Mouse (Mus musculus) effector memory CD4-positive, alpha-beta T cell, adult 5 months (primary cell): ENCODE data around the gene Cep126. TPM values are rescaled to one million over a fixed set of nuclear protein-coding genes. Genes with fewer than 3 reads are reported as not detected.

ENCODE experiments used
- polyA plus RNA-seq: library from polyadenylated mRNA; unstranded; fragments of 100-300 nt; shearing (Covaris generic); gene quantifications from one replicate; pipeline ENCODE4 v1.2.1, GENCODE M21; 2017

Gene Cep126
- polyA plus RNA-seq: 0.20 TPM

GRCm38 (mm10) chr9:8134117-8134574 lies at the start of gene Cep126:
TSS of gene Cep126 (minus strand) at chr9:8134294.

GRCm38 (mm10) chr9:8042338-8043043 lies 91.6 kb downstream of the Cep126 start, which contains the start of gene Cfap300:
TSS of gene Cfap300 (minus strand) at chr9:8042823.

Other genes starting within 250 kb of the Cep126 start
- gene Yap1, start 129.7 kb downstream of the Cep126 start, polyA plus RNA-seq: not detected
- gene Cfap300, start 91.5 kb downstream of the Cep126 start, polyA plus RNA-seq: 0.47 TPM